Mouse (Mus musculus): Measurements from ENCODE around the gene Uhrf1bp1l. TPM values are rescaled to one million over a fixed set of nuclear protein-coding genes. Genes with fewer than 3 reads are reported as not detected.

Gene Uhrf1bp1l
- polyA plus RNA-seq, 1 experiment from 2014 or later = 27.3 TPM

DNA sequence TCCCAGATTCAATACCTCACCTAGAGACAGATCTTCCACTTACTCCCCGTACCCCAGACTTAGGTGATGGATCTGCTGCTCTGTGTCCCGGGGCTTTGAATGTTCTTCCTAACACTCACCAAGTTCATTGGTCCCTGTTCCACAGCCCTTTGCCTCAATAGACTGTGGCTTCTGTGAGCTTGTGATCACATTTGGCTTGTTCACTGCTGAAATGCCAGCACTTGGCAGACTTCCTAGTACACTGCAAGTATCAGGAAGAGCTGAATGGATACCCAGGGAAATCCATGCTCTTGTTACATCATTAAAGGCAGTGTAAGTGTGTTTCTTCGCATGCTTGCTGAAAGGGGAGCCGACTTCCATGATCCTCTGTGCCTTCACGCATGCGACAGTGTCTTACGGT is 111.5 kb downstream of the Uhrf1bp1l start:
- no peaks in the 10 kb centered on the region for H3K36me3 ChIP-seq
- no peaks in the 10 kb centered on the region for H3K9me3 ChIP-seq
- whole genome bisulfite sequencing = 93% methylated on average over 7 of the region's 7 CpGs
- no peak overlapping the region for H3K27ac ChIP-seq
- H3K9ac ChIP-seq = no peak overlapping the region
- H3K27me3 ChIP-seq = no peaks in the 10 kb centered on the region
- H3K4me2 ChIP-seq (replicated peaks) = no peak overlapping the region
- H3K4me3 ChIP-seq = no peak overlapping the region
- no peaks in the 10 kb centered on the region for H3K4me1 ChIP-seq
- ATAC-seq (ENCODE audit: insufficient number of reproducible peaks, insufficient read depth, low FRiP score, low TSS enrichment) = no peak

DNA sequence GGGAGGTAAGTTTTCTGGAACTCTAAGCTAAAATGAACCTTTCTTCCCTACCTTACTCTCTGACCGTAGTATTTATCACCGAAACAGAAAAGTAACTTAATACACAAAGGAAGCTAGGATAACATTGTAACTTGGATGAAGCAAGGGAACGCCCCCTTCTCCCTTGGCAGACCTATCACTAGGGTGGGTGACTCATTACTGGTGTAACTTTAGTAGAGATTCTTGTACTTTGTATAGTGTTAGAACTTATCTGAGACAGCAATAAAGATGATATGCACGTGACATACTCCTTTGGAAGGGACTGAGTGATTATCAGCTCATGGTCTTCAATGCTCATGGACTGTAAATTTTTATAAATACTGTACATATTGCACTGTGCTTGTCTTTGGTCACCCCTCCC is 123.4 kb downstream of the Uhrf1bp1l start:
- peaks cover 2% of the 10 kb centered on the region for H3K27me3 ChIP-seq
- no peaks in the 10 kb centered on the region for H3K4me1 ChIP-seq
- no peaks in the 10 kb centered on the region for H3K9me3 ChIP-seq
- H3K4me2 ChIP-seq (replicated peaks) = no peak overlapping the region
- H3K9ac ChIP-seq = no peak overlapping the region
- no peak for ATAC-seq (ENCODE audit: insufficient number of reproducible peaks, insufficient read depth, low FRiP score, low TSS enrichment)
- H3K27ac ChIP-seq = no peak overlapping the region
- no peak overlapping the region for H3K4me3 ChIP-seq
- no peaks in the 10 kb centered on the region for H3K36me3 ChIP-seq
- 78% methylated on average over 4 of the region's 4 CpGs for WGBS

DNA sequence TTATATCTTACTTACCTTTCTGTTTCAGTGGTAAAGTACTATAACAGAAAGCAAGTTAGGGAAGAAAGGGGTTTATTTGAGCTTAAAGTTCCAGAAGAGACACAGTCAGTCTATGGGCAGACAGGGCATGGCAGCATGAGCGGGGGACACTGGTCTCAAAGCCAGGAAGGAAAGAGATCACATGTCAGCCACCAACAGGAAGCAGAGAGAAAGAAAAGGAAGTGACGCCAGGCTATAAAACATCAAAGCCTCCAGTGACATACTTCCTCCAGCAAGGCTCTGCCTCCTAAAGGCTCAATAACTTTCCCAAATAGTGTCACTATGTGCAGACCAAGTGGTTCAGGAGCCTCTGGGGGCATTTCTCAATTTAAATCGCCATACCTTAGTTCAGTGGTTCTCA is 124.0 kb downstream of the Uhrf1bp1l start:
- Histone ChIP-seq H3K36me3 (no peaks in the 10 kb centered on the region), H3K9ac (no peak overlapping the region), H3K27me3 (peaks cover 7% of the 10 kb centered on the region), H3K27ac (no peak overlapping the region), H3K9me3 (no peaks in the 10 kb centered on the region), H3K4me1 (peaks cover 5% of the 10 kb centered on the region; the same call in 1 of the 2 replicates), H3K4me2 (replicated peaks) (no peak overlapping the region), H3K4me3 (no peak overlapping the region)
- no peak for ATAC-seq (ENCODE audit: insufficient number of reproducible peaks, insufficient read depth, low FRiP score, low TSS enrichment)
- 72% methylated on average over 3 of the region's 3 CpGs for WGBS

Other genes starting within 250 kb of the Uhrf1bp1l start
- not detected in 2 replicates for gene Nr1h4, start 211.4 kb upstream of the Uhrf1bp1l start, polyA plus RNA-seq (2016; fragmentation: Nextera tagmentation; extraction: Ambion mirVana)
- gene Slc17a8, start 123.7 kb upstream of the Uhrf1bp1l start, polyA plus RNA-seq (2016; fragmentation: Nextera tagmentation; extraction: Ambion mirVana) = 0.08 and 0.10 TPM in 2 replicates
- gene Scyl2, start 58.7 kb upstream of the Uhrf1bp1l start, polyA plus RNA-seq (2016; fragmentation: Nextera tagmentation; extraction: Ambion mirVana) = 9.0 and 10.8 TPM in 2 replicates
- 40.9 and 44.5 TPM in 2 replicates for gene Actr6, start 12.7 kb upstream of the Uhrf1bp1l start, polyA plus RNA-seq (2016; fragmentation: Nextera tagmentation; extraction: Ambion mirVana)
- gene Anks1b, start 128.5 kb downstream of the Uhrf1bp1l start, polyA plus RNA-seq (2016; fragmentation: Nextera tagmentation; extraction: Ambion mirVana) = 2.1 and 2.8 TPM in 2 replicates